Mouse (Mus musculus) frontal cortex, postnatal 14 days (tissue): Measurements from ENCODE around the gene Apoa2.

ENCODE experiments used
- DNase-seq, 2 experiments: peaks; one replicate each; pipeline ENCODE4 v3.0.0; 2022; ENCODE audit warnings: low spot score in 2 of 2

The Apoa2 gene

GRCm38 (mm10) chr1:171260316-171260715 lies 35.5 kb downstream of the Apoa2 start:
- DNase-seq = no peak

GRCm38 (mm10) chr1:171262594-171263130 lies 37.8 kb downstream of the Apoa2 start:
- DNase-seq = peak; percentile 78 to 84

- peak in 1 of 2 experiments; percentile 47 for DNase-seq
These were observed 38.3 kb downstream of the Apoa2 start for GRCm38 (mm10) chr1:171263185-171263611.

- no peak for DNase-seq
These were observed 39.0 kb downstream of the Apoa2 start for GRCm38 (mm10) chr1:171263666-171264461.

GRCm38 (mm10) chr1:171265971-171266744 lies 41.3 kb downstream of the Apoa2 start:
- DNase-seq = no peak

- no peak for DNase-seq
These were observed 43.5 kb downstream of the Apoa2 start for GRCm38 (mm10) chr1:171268341-171268740.

GRCm38 (mm10) chr1:171269848-171270572 lies 45.2 kb downstream of the Apoa2 start, which contains the start of gene B4galt3:
Gene B4galt3, plus strand, starts transcription at chr1:171270328.
- DNase-seq = peak; percentile 84 to 94

GRCm38 (mm10) chr1:171270573-171270900 lies 45.7 kb downstream of the Apoa2 start:
- DNase-seq = no peak

GRCm38 (mm10) chr1:171271196-171271595 lies 46.3 kb downstream of the Apoa2 start:
- DNase-seq = no peak

- no peak for DNase-seq
These were observed 46.8 kb downstream of the Apoa2 start for GRCm38 (mm10) chr1:171271622-171272021.

- DNase-seq = no peak
These were observed 47.2 kb downstream of the Apoa2 start for GRCm38 (mm10) chr1:171272086-171272485.

- no peak for DNase-seq
These were observed 49.3 kb downstream of the Apoa2 start for GRCm38 (mm10) chr1:171274171-171274570.

- no peak for DNase-seq
These were observed 50.4 kb downstream of the Apoa2 start for GRCm38 (mm10) chr1:171275144-171275734.
